Mouse (Mus musculus) cortical plate, adult 2 months (tissue): ENCODE data around the gene Gm11541. TPM values are rescaled to one million over a fixed set of nuclear protein-coding genes. Genes with fewer than 3 reads are reported as not detected.

Source experiments
- H3K27ac ChIP-seq: fragments of 200-500 bp; 2 replicates; pipeline ENCODE4 v1.5.1; 2012; ENCODE audit warnings: low read length, control low read depth, inconsistent platforms; ENCODE audit not compliant: insufficient read depth
- H3K4me1 ChIP-seq: fragments of 200-500 bp; 2 replicates; pipeline ENCODE4 v1.6.1; 2011; ENCODE audit warnings: low read length; ENCODE audit not compliant: control insufficient read depth, insufficient read depth
- H3K4me3 ChIP-seq: fragments of 200-500 bp; 2 replicates; pipeline ENCODE4 v1.5.1; 2011; ENCODE audit warnings: mild to moderate bottlenecking, low read length, control low read depth; ENCODE audit not compliant: insufficient read depth
- CTCF ChIP-seq: fragments of 200-500 bp; IDR thresholded peaks from 2 replicates; pipeline ENCODE4 v1.5.1; 2011; ENCODE audit warnings: mild to moderate bottlenecking, control low read depth, low read length; ENCODE audit not compliant: insufficient read depth; ENCODE audit errors: extremely low read depth
- POLR2A ChIP-seq: fragments of 200-500 bp; IDR thresholded peaks from 2 replicates; pipeline ENCODE4 v1.6.1; 2011; ENCODE audit warnings: mild to moderate bottlenecking, low read length, control low read depth; ENCODE audit not compliant: insufficient read depth; ENCODE audit errors: extremely low read depth
- polyA plus RNA-seq: library from polyadenylated mRNA; depleted of rRNA; stranded (reverse); fragments of >200 nt; gene quantifications from 2 replicates; pipeline ENCODE4 v1.2.3, GENCODE M21; 2012

The Gm11541 gene
- polyA plus RNA-seq, 1 experiment: not detected

- TF ChIP-seq CTCF (no peak), POLR2A (no peak)
- H3K4me1 ChIP-seq: no peaks in the 10 kb centered on the region
- H3K4me3 ChIP-seq: no peak overlapping the region
- no peak overlapping the region for H3K27ac ChIP-seq
These were observed 14.9 kb upstream of the Gm11541 start for GRCm38 (mm10) chr11:94719216-94719615.

DNA sequence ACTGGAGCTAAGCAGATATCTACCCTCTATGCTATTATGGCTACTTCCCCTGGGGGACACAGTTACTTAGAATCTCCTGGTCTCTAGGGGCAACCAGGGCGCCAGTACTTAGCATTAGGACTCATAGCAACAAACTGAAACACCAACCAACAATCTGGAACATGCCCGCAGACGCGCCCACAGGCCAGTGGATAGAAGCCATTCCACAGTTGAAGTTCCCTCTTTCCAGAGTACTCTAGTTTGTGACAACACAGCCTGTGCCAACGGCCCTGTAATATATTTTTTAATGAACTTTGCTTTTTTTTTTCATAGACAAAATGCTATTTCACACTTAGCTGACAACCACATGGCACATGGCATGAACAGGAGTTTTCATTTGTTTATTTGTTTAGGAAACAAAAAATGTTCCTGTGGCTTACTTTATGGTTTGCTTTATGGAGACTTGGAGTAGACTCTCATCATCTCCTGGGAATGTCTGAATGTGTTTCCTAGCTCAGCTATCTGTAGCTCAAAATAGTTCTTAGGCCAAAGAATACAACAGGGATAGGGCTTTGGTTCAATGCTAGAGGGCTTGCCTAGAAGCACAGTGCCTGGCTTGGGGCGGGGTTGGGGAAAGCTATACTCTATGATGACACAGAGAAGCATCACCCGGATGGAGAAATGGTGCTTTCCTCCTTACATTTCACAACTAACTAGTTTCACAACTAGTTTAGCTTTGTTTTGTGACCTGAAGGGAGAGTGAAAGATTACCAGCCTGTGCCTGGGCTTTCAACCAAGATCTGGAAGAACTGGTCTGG, 14.0 kb upstream of the Gm11541 start:
- TF ChIP-seq POLR2A (no peak), CTCF (no peak)
- no peak overlapping the region for H3K4me3 ChIP-seq

DNA sequence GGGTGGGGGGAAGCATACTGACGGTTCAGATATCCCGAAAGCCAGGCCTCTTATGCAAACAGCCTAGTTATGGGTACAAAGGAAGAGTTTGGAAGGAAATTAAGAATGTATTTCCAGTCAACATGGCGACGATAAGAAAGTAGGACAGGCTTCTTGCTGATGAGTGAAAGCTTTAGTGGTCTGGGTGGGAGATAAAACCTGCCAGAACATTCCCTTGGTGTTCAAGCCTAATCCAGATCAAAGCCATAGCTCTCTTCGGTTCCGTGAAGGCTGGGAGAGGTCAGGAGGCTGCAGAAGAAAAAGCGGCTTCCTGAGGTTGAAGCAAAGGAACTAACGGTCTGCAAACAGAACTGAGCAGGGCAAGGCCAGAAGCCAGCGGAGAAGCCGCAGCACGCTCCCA, 12.9 kb upstream of the Gm11541 start:
- H3K4me1 ChIP-seq: no peaks in the 10 kb centered on the region
- H3K27ac ChIP-seq: no peak overlapping the region
- TF ChIP-seq CTCF: no peak
- no peak for TF ChIP-seq POLR2A
- H3K4me3 ChIP-seq: no peak overlapping the region

More for the DNA sequence above, 14.0 kb upstream of the Gm11541 start:
- Histone ChIP-seq H3K4me1 (no peaks in the 10 kb centered on the region), H3K27ac (no peak overlapping the region)

DNA sequence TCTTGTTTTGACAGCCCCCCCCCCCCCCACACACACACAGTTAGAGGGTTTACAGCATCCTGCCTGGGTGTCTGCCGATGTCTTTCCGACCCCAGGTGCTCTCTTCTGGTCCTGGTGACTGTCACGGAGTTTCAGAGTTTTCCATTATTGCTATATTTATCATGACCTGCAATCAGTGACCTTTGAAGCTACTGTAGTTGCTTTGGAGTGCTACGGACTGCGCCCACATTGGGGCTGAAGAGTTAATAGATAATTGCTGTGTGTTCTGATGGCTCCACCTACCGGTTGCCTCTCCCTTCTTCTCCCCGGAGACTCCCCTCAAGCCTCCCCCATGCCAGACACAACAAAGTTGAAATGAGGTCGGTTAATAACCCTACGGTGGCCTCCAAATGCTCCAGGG, 12.5 kb upstream of the Gm11541 start:
- no peaks in the 10 kb centered on the region for H3K4me1 ChIP-seq
- no peak overlapping the region for H3K27ac ChIP-seq
- no peak overlapping the region; the same call in 1 of the 2 replicates for H3K4me3 ChIP-seq
- TF ChIP-seq CTCF (peak; percentile 44; the same call in 1 of the 2 replicates), POLR2A (no peak)

DNA sequence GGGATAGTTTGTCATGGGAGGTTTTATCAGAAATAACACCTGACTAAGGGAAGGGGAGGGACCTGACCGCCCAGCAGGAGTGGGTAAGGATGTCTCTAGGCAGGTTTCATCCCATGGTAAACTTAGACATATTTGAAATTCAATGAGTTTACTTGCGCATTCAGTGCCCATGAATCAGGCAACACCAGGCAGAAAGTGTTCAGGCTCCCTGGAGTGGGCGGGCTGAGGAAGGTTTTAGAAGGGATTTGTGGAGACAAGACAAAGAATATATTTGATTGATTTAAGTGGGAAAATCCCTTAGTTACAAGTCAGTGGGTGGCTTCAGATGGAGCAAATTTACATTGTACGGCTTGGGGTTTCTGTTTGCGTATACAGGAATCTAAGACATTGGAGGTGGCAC, 11.3 kb upstream of the Gm11541 start:
- H3K27ac ChIP-seq: no peak overlapping the region
- TF ChIP-seq POLR2A (no peak), CTCF (no peak)
- no peaks in the 10 kb centered on the region for H3K4me1 ChIP-seq
- no peak overlapping the region for H3K4me3 ChIP-seq

GRCm38 (mm10) chr11:94713246-94713860, 9.1 kb upstream of the Gm11541 start:
- no peaks in the 10 kb centered on the region for H3K4me1 ChIP-seq
- H3K4me3 ChIP-seq: no peak overlapping the region
- H3K27ac ChIP-seq: no peak overlapping the region
- TF ChIP-seq CTCF (no peak), POLR2A (no peak)

DNA sequence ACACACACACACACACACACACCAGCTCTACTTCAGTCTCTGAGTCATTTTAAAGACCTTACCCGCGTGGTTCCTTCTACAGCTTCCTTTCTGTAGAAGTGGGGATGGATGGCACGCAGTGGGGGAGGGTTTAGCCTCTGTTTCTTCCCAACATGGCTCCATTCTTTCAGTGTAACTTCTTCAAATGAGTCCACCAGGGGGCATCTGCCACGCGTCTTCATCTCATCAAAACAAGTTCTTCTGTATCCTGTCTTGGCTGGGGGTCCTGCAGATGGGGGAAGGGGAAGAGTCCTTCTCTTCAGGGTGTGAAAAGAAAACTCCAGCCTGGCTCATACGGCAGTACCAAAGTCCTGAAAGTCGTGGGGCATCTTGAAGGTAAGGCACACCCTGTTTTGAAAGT, 279 bp downstream of the Gm11541 start:
- no peak overlapping the region for H3K4me3 ChIP-seq
- no peaks in the 10 kb centered on the region for H3K4me1 ChIP-seq
- TF ChIP-seq POLR2A (no peak), CTCF (no peak)
- no peak overlapping the region for H3K27ac ChIP-seq

- no peaks in the 10 kb centered on the region for H3K4me1 ChIP-seq
- no peak overlapping the region for H3K4me3 ChIP-seq
- TF ChIP-seq POLR2A (no peak), CTCF (no peak)
- no peak overlapping the region for H3K27ac ChIP-seq
These were observed 2.1 kb downstream of the Gm11541 start for GRCm38 (mm10) chr11:94702216-94702610.

GRCm38 (mm10) chr11:94701401-94702215, 2.7 kb downstream of the Gm11541 start:
- TF ChIP-seq CTCF (no peak), POLR2A (no peak)
- H3K4me3 ChIP-seq: no peak overlapping the region
- no peak overlapping the region for H3K27ac ChIP-seq
- H3K4me1 ChIP-seq: no peaks in the 10 kb centered on the region

- H3K27ac ChIP-seq: no peak overlapping the region
- no peaks in the 10 kb centered on the region for H3K4me1 ChIP-seq
- H3K4me3 ChIP-seq: no peak overlapping the region
- TF ChIP-seq POLR2A (no peak), CTCF (no peak)
These were observed 4.9 kb downstream of the Gm11541 start for GRCm38 (mm10) chr11:94699399-94699798.
